Mouse (Mus musculus) forebrain, embryonic 10.5 days (tissue): ENCODE data around the gene Hspd1. TPM values are rescaled to one million over a fixed set of nuclear protein-coding genes. Genes with fewer than 3 reads are reported as not detected.

Experiments used
- polyA plus RNA-seq: library from polyadenylated mRNA; unstranded; fragments of >200 nt; fragmentation: Nextera tagmentation; extraction: Ambion mirVana; gene quantifications from 2 replicates; pipeline ENCODE4 v1.2.1, GENCODE M21; 2016

Gene Hspd1
- polyA plus RNA-seq, 1 experiment from 2014 or later, result 636 TPM

Other genes with a start within 250 kb of the Hspd1 start
- 13.8 and 15.2 TPM in 2 replicates for gene Ankrd44, start 161.9 kb downstream of the Hspd1 start, polyA plus RNA-seq
- gene Sf3b1, start 60.8 kb downstream of the Hspd1 start, polyA plus RNA-seq, result 296 and 303 TPM in 2 replicates
- 21.7 and 23.5 TPM in 2 replicates for gene Coq10b, start 35.5 kb downstream of the Hspd1 start, polyA plus RNA-seq
- gene Hspe1, start 111 bp downstream of the Hspd1 start, polyA plus RNA-seq, result 671 and 693 TPM in 2 replicates
- 124 TPM in 2 replicates for gene Mob4, start 43.0 kb upstream of the Hspd1 start, polyA plus RNA-seq
- gene Rftn2, start 138.5 kb upstream of the Hspd1 start, polyA plus RNA-seq, result 5.2 and 6.2 TPM in 2 replicates
- 3.4 and 3.6 TPM in 2 replicates for gene Mars2, start 148.9 kb upstream of the Hspd1 start, polyA plus RNA-seq